Mouse (Mus musculus): ENCODE data around the gene Dock1.

Dock1 gene

GRCm38 (mm10) chr7:135043931-135044765 is 373.7 kb downstream of the Dock1 start:
- in situ Hi-C loops (cut with MboI, MseI) = no loop called here

- in situ Hi-C loops (cut with MboI, MseI) = no loop called here
Measured at GRCm38 (mm10) chr7:135049416-135049815, 379.0 kb downstream of the Dock1 start.

- in situ Hi-C loops (cut with MboI, MseI) = no loop called here
Measured at GRCm38 (mm10) chr7:135053186-135053715, 382.8 kb downstream of the Dock1 start.

GRCm38 (mm10) chr7:135054664-135055063 is 384.2 kb downstream of the Dock1 start:
- in situ Hi-C loops (cut with MboI, MseI) = no loop called here

GRCm38 (mm10) chr7:135059071-135059470 is 388.6 kb downstream of the Dock1 start:
- in situ Hi-C loops (cut with MboI, MseI) = no loop called here

GRCm38 (mm10) chr7:135059562-135059961 is 389.1 kb downstream of the Dock1 start:
- in situ Hi-C loops (cut with MboI, MseI) = no loop called here

GRCm38 (mm10) chr7:135063886-135064285 is 393.4 kb downstream of the Dock1 start:
- in situ Hi-C loops (cut with MboI, MseI) = no loop called here

GRCm38 (mm10) chr7:135065301-135065700 is 394.8 kb downstream of the Dock1 start:
- in situ Hi-C loops (cut with MboI, MseI) = no loop called here

GRCm38 (mm10) chr7:135068887-135069286 is 398.4 kb downstream of the Dock1 start:
- in situ Hi-C loops (cut with MboI, MseI) = no loop called here

- in situ Hi-C loops (cut with MboI, MseI) = no loop called here
Measured at GRCm38 (mm10) chr7:135076904-135077303, 406.4 kb downstream of the Dock1 start.

- in situ Hi-C loops (cut with MboI, MseI) = no loop called here
Measured at GRCm38 (mm10) chr7:135077340-135077739, 406.9 kb downstream of the Dock1 start.

GRCm38 (mm10) chr7:135077806-135078205 is 407.4 kb downstream of the Dock1 start:
- in situ Hi-C loops (cut with MboI, MseI) = no loop called here

- in situ Hi-C loops (cut with MboI, MseI) = loop anchor here (10.0 kb wide), 1 partner anchor 909 kb away; no protein-coding TSS in a partner anchor
Measured at GRCm38 (mm10) chr7:135083421-135083820, 413.0 kb downstream of the Dock1 start.

GRCm38 (mm10) chr7:135084069-135084468 is 413.6 kb downstream of the Dock1 start:
- in situ Hi-C loops (cut with MboI, MseI) = loop anchor here (10.0 kb wide), 1 partner anchor 909 kb away; no protein-coding TSS in a partner anchor

GRCm38 (mm10) chr7:135086556-135086955 is 416.1 kb downstream of the Dock1 start:
- in situ Hi-C loops (cut with MboI, MseI) = loop anchor here (10.0 kb wide), 1 partner anchor 912 kb away; no protein-coding TSS in a partner anchor

GRCm38 (mm10) chr7:135089626-135090025 is 419.2 kb downstream of the Dock1 start:
- in situ Hi-C loops (cut with MboI, MseI) = loop anchor here (10.0 kb wide), 1 partner anchor 915 kb away; no protein-coding TSS in a partner anchor

GRCm38 (mm10) chr7:135093851-135094250 is 423.4 kb downstream of the Dock1 start:
- in situ Hi-C loops (cut with MboI, MseI) = no loop called here

- in situ Hi-C loops (cut with MboI, MseI) = no loop called here
Measured at GRCm38 (mm10) chr7:135101921-135102320, 431.5 kb downstream of the Dock1 start.

GRCm38 (mm10) chr7:135106536-135106935 is 436.1 kb downstream of the Dock1 start:
- in situ Hi-C loops (cut with MboI, MseI) = no loop called here

- in situ Hi-C loops (cut with MboI, MseI) = no loop called here
Measured at GRCm38 (mm10) chr7:135110307-135110706, 439.9 kb downstream of the Dock1 start.

- in situ Hi-C loops (cut with MboI, MseI) = no loop called here
Measured at GRCm38 (mm10) chr7:135125296-135126065, 455.0 kb downstream of the Dock1 start.

- in situ Hi-C loops (cut with MboI, MseI) = no loop called here
Measured at GRCm38 (mm10) chr7:135132461-135132860, 462.0 kb downstream of the Dock1 start.
